Mouse (Mus musculus) right cerebral cortex, postnatal 10 days (tissue): ENCODE results near the gene Echs1.

Source experiments
- DNase-seq, 2 experiments: peaks; one replicate each; pipeline ENCODE4 v3.0.0; 2021; ENCODE audit warnings: low spot score in 2 of 2

Gene Echs1

GRCm38 (mm10) chr7:140115583-140116328 lies 520 bp downstream of the Echs1 start, which contains the start of gene Paox:
Gene Paox (plus strand): TSS chr7:140115799.
- peak; percentile 64 to 67 for DNase-seq

GRCm38 (mm10) chr7:140111943-140112342 lies 4.3 kb downstream of the Echs1 start:
- no peak for DNase-seq

- DNase-seq: no peak
Observed at GRCm38 (mm10) chr7:140104009-140104408, 12.3 kb downstream of the Echs1 start.

- peak; percentile 89 for DNase-seq
Observed at GRCm38 (mm10) chr7:140101993-140102860, 14.0 kb downstream of the Echs1 start, which contains the start of gene Fuom. Gene Fuom (minus strand): TSS chr7:140102441.

- DNase-seq: no peak
Observed at GRCm38 (mm10) chr7:140101498-140101897, 14.8 kb downstream of the Echs1 start.

GRCm38 (mm10) chr7:140098466-140098865 lies 17.8 kb downstream of the Echs1 start:
- DNase-seq: no peak

GRCm38 (mm10) chr7:140096055-140096454 lies 20.2 kb downstream of the Echs1 start:
- DNase-seq: no peak

- no peak for DNase-seq
Observed at GRCm38 (mm10) chr7:140095556-140095955, 20.7 kb downstream of the Echs1 start.

- DNase-seq: no peak
Observed at GRCm38 (mm10) chr7:140094954-140095353, 21.3 kb downstream of the Echs1 start.

- DNase-seq: no peak
Observed at GRCm38 (mm10) chr7:140092924-140093528, 23.2 kb downstream of the Echs1 start, which contains the start of gene Prap1. Gene Prap1 (plus strand): TSS chr7:140093395.

GRCm38 (mm10) chr7:140090601-140091000 lies 25.7 kb downstream of the Echs1 start:
- no peak for DNase-seq

GRCm38 (mm10) chr7:140082242-140082678 lies 34.0 kb downstream of the Echs1 start, which contains the start of gene Caly:
Gene Caly (minus strand): TSS chr7:140082548.
- DNase-seq: peak; percentile 95 to 97

- peak; percentile 60 to 74 for DNase-seq
Observed at GRCm38 (mm10) chr7:140081408-140082241, 34.7 kb downstream of the Echs1 start.

- peak; percentile 96 to 97 for DNase-seq
Observed at GRCm38 (mm10) chr7:140080503-140081156, 35.6 kb downstream of the Echs1 start.

GRCm38 (mm10) chr7:140078711-140079110 lies 37.6 kb downstream of the Echs1 start:
- DNase-seq: peak; percentile 77 to 83

- no peak for DNase-seq
Observed at GRCm38 (mm10) chr7:140077698-140078097, 38.6 kb downstream of the Echs1 start.

- no peak for DNase-seq
Observed at GRCm38 (mm10) chr7:140070042-140070711, 46.1 kb downstream of the Echs1 start.

GRCm38 (mm10) chr7:140067397-140067796 lies 48.9 kb downstream of the Echs1 start:
- no peak for DNase-seq

- DNase-seq: peak; percentile 85 to 86
Observed at GRCm38 (mm10) chr7:140063092-140063491, 53.2 kb downstream of the Echs1 start.

GRCm38 (mm10) chr7:140062307-140062706 lies 54.0 kb downstream of the Echs1 start:
- no peak for DNase-seq
